Mouse (Mus musculus): ENCODE results near the gene Ctns. TPM values are rescaled to one million over a fixed set of nuclear protein-coding genes. Genes with fewer than 3 reads are reported as not detected.
A peak's percentile ranks its signal among the peaks of the same experiment; 100 is the strongest.

Gene Ctns
- total and polyA plus RNA-seq, 2 experiments from 2014 or later = 13.3 to 21.5 TPM

DNA sequence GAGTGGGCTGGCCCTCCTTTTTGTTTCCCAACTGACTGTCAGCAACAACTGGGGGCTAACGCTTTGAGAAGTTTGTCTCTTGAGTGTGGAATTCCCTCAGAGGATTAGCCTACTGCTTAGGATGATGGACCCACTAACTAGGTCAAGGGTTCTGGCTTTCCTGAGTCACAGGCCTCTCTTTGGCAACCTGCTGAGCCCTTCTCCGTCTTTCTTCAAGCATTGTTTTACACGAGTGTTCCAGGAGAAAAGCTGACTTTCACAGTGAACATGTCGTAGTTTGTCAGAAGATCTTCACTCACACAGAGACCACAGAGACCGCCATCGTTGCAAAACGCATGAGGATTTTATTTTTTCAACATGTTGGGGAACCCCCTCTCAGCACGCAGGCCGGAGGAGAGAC is 50.6 kb downstream of the Ctns start:
- no peaks in the 10 kb centered on the region for H3K9me3 ChIP-seq (ENCODE audit: low read length)
- no peak overlapping the region for H3K4me2 ChIP-seq (ENCODE audit: low read depth, low read length, poor library complexity, severe bottlenecking)
- no peak for TF ChIP-seq CTCF (IDR thresholded peaks at IDR 0.05)
- H3K9ac ChIP-seq (replicated peaks; ENCODE audit: low read length, poor library complexity, severe bottlenecking) = no peak overlapping the region
- DNase-seq (ENCODE audit: low spot score) = no peak
- no peaks in the 10 kb centered on the region for H3K4me1 ChIP-seq (ENCODE audit: insufficient read depth, low read length)
- no peaks in the 10 kb centered on the region for H3K27me3 ChIP-seq (ENCODE audit: insufficient read depth, low read length)
- no peak overlapping the region for H3K27ac ChIP-seq (ENCODE audit: low read depth, low read length)
- no peak for ATAC-seq (ENCODE audit: low FRiP score)
- 70% methylated on average over 9 of the region's 9 CpGs for WGBS
- no peak overlapping the region for H3K4me3 ChIP-seq (ENCODE audit: low read depth, low read length)
- no peaks in the 10 kb centered on the region for H3K36me3 ChIP-seq (ENCODE audit: insufficient read depth, low read length)

DNA sequence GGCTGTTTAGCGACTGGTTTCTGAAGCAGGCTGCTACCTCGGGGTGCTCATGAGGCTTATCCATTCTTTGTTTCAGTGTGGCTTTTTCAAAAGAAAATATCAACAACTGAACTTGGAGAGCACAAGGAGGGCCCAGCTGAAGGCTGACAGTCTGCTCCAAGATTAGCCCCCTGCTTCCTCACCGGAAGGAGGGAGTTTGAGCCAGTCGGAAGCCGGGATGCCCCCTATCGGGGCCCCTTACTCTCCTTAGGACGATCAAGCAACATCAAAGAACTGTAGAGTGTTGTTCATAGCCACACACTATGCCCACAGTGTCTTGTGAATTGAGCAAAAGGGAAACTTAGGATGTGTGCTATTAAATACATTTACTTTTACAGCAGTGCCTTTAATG is 51.9 kb downstream of the Ctns start:
- H3K36me3 ChIP-seq (ENCODE audit: insufficient read depth, low read length) = no peaks in the 10 kb centered on the region
- DNase-seq (ENCODE audit: low spot score) = no peak
- H3K4me1 ChIP-seq (ENCODE audit: insufficient read depth, low read length) = no peaks in the 10 kb centered on the region
- no peak overlapping the region for H3K4me2 ChIP-seq (ENCODE audit: low read depth, low read length, poor library complexity, severe bottlenecking)
- no peak overlapping the region for H3K4me3 ChIP-seq (ENCODE audit: low read depth, low read length)
- H3K9me3 ChIP-seq (ENCODE audit: low read length) = no peaks in the 10 kb centered on the region
- no peaks in the 10 kb centered on the region for H3K27me3 ChIP-seq (ENCODE audit: insufficient read depth, low read length)
- no peak for ATAC-seq (ENCODE audit: low FRiP score)
- no peak overlapping the region for H3K9ac ChIP-seq (replicated peaks; ENCODE audit: low read length, poor library complexity, severe bottlenecking)
- 40% methylated on average over 7 of the region's 7 CpGs for WGBS
- H3K27ac ChIP-seq (ENCODE audit: low read depth, low read length) = no peak overlapping the region
- TF ChIP-seq CTCF (IDR thresholded peaks at IDR 0.05) = no peak

DNA sequence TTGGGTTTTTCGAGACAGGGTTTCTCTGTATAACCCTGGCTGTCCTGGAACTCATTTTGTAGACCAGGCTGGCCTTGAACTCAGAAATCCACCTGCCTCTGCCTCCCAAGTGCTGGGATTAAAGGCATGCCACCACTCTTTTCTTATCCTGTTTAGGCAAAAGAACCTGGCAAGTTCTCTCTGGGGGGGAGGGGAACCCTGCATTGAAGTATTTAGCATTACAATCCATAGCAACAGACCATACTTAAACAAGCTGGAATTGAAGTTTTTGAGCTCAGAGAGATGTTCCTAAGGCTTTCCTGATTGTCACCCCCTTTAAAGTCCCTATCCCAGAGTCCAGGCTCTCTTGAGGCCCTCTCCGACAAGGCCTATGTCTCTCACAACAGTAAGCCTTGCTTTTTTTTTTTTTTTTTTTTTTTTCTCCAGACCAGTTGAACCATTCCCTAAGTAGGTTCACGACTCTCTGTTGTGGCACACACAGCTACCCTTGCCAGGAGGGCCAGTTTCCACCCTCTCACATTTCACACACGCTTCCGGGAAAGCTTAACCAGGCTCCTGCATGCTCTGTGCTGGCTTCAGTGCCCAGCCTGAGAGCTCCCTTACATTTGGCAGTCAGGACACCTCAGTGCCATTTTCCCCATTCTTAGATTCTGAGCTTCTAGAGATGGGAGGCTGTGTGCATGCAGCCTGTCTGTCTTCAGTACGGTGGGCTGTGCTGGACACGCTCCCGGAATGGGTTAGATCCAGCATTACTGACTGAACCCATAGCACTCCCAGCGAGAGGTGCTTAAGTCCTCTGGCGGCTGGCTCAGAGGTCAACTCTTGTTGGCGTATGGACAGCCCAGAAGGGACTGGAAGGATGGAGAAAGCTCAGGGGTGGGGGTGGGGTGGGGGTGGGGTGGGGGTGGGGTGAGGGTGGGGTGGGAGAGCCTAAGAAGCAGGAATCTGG is 52.5 kb downstream of the Ctns start:
- no peaks in the 10 kb centered on the region for H3K4me1 ChIP-seq (ENCODE audit: insufficient read depth, low read length)
- H3K9me3 ChIP-seq (ENCODE audit: low read length) = no peaks in the 10 kb centered on the region
- no peak for ATAC-seq (ENCODE audit: low FRiP score)
- WGBS = 54% methylated on average over 11 of the region's 11 CpGs
- H3K9ac ChIP-seq (replicated peaks; ENCODE audit: low read length, poor library complexity, severe bottlenecking) = no peak overlapping the region
- no peak for TF ChIP-seq CTCF (IDR thresholded peaks at IDR 0.05)
- no peak for DNase-seq (ENCODE audit: low spot score)
- H3K4me2 ChIP-seq (ENCODE audit: low read depth, low read length, poor library complexity, severe bottlenecking) = no peak overlapping the region
- H3K36me3 ChIP-seq (ENCODE audit: insufficient read depth, low read length) = no peaks in the 10 kb centered on the region
- H3K27me3 ChIP-seq (ENCODE audit: insufficient read depth, low read length) = no peaks in the 10 kb centered on the region
- H3K4me3 ChIP-seq (ENCODE audit: low read depth, low read length) = no peak overlapping the region
- no peak overlapping the region for H3K27ac ChIP-seq (ENCODE audit: low read depth, low read length)

DNA sequence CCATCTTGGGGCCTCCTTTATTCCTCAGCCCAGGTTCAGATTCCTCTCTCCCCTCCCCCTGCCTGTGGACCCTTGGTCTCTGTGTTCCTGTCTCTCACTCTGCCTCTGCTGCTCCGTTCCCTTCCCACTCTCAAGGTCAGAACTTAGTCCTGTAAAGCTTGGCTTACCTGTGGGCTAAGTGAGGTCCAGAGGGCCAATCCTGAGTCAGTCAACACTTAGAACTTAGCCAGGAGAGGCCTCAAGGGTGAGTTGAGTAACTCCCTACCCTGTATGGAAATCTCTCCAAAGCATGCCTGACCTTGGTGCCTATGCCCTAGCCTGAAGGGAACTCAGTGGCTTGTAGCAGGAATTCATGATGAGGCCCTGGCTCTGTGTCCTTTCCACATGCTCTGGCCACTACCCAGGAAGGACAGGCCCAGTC is 54.6 kb downstream of the Ctns start:
- no peak overlapping the region for H3K4me2 ChIP-seq (ENCODE audit: low read depth, low read length, poor library complexity, severe bottlenecking)
- H3K4me3 ChIP-seq (ENCODE audit: low read depth, low read length) = no peak overlapping the region
- H3K9me3 ChIP-seq (ENCODE audit: low read length) = no peaks in the 10 kb centered on the region
- ATAC-seq (ENCODE audit: low FRiP score) (no peak), DNase-seq (ENCODE audit: low spot score) (no peak)
- 56% methylated on average over 1 of the region's 1 CpGs for WGBS
- H3K36me3 ChIP-seq (ENCODE audit: insufficient read depth, low read length) = no peaks in the 10 kb centered on the region
- H3K27me3 ChIP-seq (ENCODE audit: insufficient read depth, low read length) = no peaks in the 10 kb centered on the region
- no peak overlapping the region for H3K9ac ChIP-seq (replicated peaks; ENCODE audit: low read length, poor library complexity, severe bottlenecking)
- no peak for TF ChIP-seq CTCF (IDR thresholded peaks at IDR 0.05)
- H3K27ac ChIP-seq (ENCODE audit: low read depth, low read length) = no peak overlapping the region
- no peaks in the 10 kb centered on the region for H3K4me1 ChIP-seq (ENCODE audit: insufficient read depth, low read length)

DNA sequence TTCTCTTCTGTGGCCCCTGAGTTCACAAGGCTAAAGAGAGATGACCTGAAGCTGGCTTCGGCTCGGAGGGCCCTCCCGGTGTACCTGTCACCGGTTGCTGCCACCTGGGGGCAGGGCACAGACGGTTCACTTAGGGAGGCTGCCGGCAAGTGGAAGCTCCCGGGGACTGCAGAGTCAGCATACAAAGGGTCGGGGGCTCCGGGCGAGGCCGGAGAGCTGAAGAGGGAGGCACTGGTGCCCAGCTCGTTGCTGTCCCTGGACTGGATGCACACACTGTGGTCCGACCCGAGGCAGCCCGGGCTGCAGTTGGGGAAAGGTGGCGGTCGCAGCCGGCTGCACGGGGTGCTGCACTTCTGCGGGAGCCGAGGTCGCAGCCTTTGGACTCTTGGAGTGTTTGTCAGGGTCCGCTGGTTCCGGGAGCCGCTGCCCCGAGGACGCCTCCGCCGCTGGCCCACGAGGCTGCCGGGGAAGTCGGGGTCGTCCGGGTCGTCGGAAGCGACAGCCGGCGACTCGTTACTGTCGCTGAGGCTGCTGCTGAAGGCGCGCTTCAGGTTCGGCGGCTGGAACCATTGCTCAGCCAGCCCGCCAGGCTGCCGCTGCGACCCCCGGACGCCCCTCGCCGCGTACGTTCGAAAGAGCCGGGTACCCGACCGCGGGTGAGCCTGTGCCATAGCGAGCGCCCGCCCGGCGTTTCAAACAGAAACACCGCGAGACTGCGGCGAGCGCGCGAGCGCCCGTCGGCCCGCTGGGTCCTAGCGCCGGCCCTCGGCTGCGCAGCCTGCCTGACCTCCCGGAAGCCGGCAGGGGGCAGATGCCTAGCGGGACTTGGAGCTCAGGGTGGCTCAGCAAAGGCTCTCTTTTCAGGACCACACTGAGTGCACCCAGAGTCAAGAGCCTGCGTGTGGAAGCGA is 61.0 kb downstream of the Ctns start, which contains the start of gene Haspin:
Gene Haspin, minus strand, starts transcription at position 704 of the 911 bp plus-strand sequence.
- Histone ChIP-seq H3K27ac (ENCODE audit: low read depth, low read length) (no peak within 1 kb of the TSS), H3K36me3 (ENCODE audit: insufficient read depth, low read length) (no peaks in the 10 kb centered on the region), H3K4me1 (ENCODE audit: insufficient read depth, low read length) (0 out of 2 replicates have a peak, but pooled peaks cover 4% of the 10 kb centered on the region), H3K27me3 (ENCODE audit: insufficient read depth, low read length) (no peaks in the 10 kb centered on the region), H3K4me3 (ENCODE audit: low read depth, low read length) (peak within 1 kb of the TSS; percentile 68), H3K4me2 (ENCODE audit: low read depth, low read length, poor library complexity, severe bottlenecking) (peak within 1 kb of the TSS; percentile 85), H3K9ac (replicated peaks; ENCODE audit: low read length, poor library complexity, severe bottlenecking) (peak within 1 kb of the TSS; percentile 52), H3K9me3 (ENCODE audit: low read length) (no peaks in the 10 kb centered on the region)
- WGBS = under 1% methylated on average over 84 of the region's 84 CpGs
- peak; percentile 90 for DNase-seq (ENCODE audit: low spot score)
- TF ChIP-seq CTCF (IDR thresholded peaks at IDR 0.05) = peak; percentile 93
- ATAC-seq (ENCODE audit: low FRiP score) = peak; percentile 95
